Mouse (Mus musculus) brain, embryonic 18.5 days (tissue): ENCODE results near the gene Gm39115.

Experiments used
- DNase-seq: peaks from one replicate; pipeline ENCODE4 v3.0.0-alpha.2; 2012; ENCODE audit warnings: low read depth, low spot score

The Gm39115 gene

GRCm38 (mm10) chr7:142096701-142097100 lies 39.1 kb downstream of the Gm39115 start:
- DNase-seq = no peak

- peak; percentile 86 for DNase-seq
Measured at GRCm38 (mm10) chr7:142095183-142095931, 40.5 kb downstream of the Gm39115 start, which contains the start of gene Dusp8. Gene Dusp8 (minus strand): TSS chr7:142095843.

GRCm38 (mm10) chr7:142094301-142095143 lies 41.3 kb downstream of the Gm39115 start:
- no peak for DNase-seq

- DNase-seq = no peak
Measured at GRCm38 (mm10) chr7:142093696-142094240, 42.1 kb downstream of the Gm39115 start.

GRCm38 (mm10) chr7:142092991-142093390 lies 42.8 kb downstream of the Gm39115 start:
- no peak for DNase-seq

GRCm38 (mm10) chr7:142091848-142092247 lies 44.0 kb downstream of the Gm39115 start:
- peak; percentile 78 for DNase-seq

GRCm38 (mm10) chr7:142089648-142090447 lies 46.0 kb downstream of the Gm39115 start:
- DNase-seq = no peak

GRCm38 (mm10) chr7:142088886-142089285 lies 46.9 kb downstream of the Gm39115 start:
- no peak for DNase-seq

GRCm38 (mm10) chr7:142087069-142087652 lies 48.7 kb downstream of the Gm39115 start:
- DNase-seq = no peak

- no peak for DNase-seq
Measured at GRCm38 (mm10) chr7:142086159-142086905, 49.5 kb downstream of the Gm39115 start.
